Mouse (Mus musculus): ENCODE measurements around the gene Foxe3. TPM values are rescaled to one million over a fixed set of nuclear protein-coding genes. Genes with fewer than 3 reads are reported as not detected.

The Foxe3 gene
- polyA plus RNA-seq, 1 experiment from 2014 or later = not detected

- no peaks in the 10 kb centered on the region for H3K9me3 ChIP-seq (ENCODE audit: control insufficient read depth, low read length)
- no peak overlapping the region for H3K9ac ChIP-seq (ENCODE audit: low read length)
- H3K4me2 ChIP-seq (ENCODE audit: low read depth, severe bottlenecking) = no peak overlapping the region
- peaks cover 4% of the 10 kb centered on the region; the same call in 1 of the 2 replicates for H3K4me1 ChIP-seq (ENCODE audit: control insufficient read depth, insufficient read depth, low read length)
- no peak overlapping the region for H3K27ac ChIP-seq (replicated peaks; ENCODE audit: low read depth, low read length)
- H3K4me3 ChIP-seq (ENCODE audit: low read depth, low read length) = no peak overlapping the region
- 46% methylated on average over 4 of the region's 4 CpGs for WGBS
- ATAC-seq (ENCODE audit: insufficient number of reproducible peaks, low FRiP score, low TSS enrichment, low read depth) (no peak), DNase-seq (ENCODE audit: low spot score) (no peak)
- H3K27me3 ChIP-seq (ENCODE audit: control insufficient read depth, insufficient read depth, low read length) = peaks cover 21% of the 10 kb centered on the region
- H3K36me3 ChIP-seq (ENCODE audit: control insufficient read depth, insufficient read depth, low read length) = no peaks in the 10 kb centered on the region
Observed at GRCm38 (mm10) chr4:114937459-114938047, 11.7 kb upstream of the Foxe3 start.

- Histone ChIP-seq H3K4me3 (ENCODE audit: low read depth, low read length) (no peak overlapping the region), H3K36me3 (ENCODE audit: control insufficient read depth, insufficient read depth, low read length) (no peaks in the 10 kb centered on the region), H3K4me2 (ENCODE audit: low read depth, severe bottlenecking) (no peak overlapping the region), H3K9me3 (ENCODE audit: control insufficient read depth, low read length) (no peaks in the 10 kb centered on the region), H3K9ac (ENCODE audit: low read length) (no peak overlapping the region), H3K4me1 (ENCODE audit: control insufficient read depth, insufficient read depth, low read length) (no peaks in the 10 kb centered on the region), H3K27me3 (ENCODE audit: control insufficient read depth, insufficient read depth, low read length) (peaks cover 35% of the 10 kb centered on the region), H3K27ac (replicated peaks; ENCODE audit: low read depth, low read length) (no peak overlapping the region)
- no peak for ATAC-seq (ENCODE audit: insufficient number of reproducible peaks, low FRiP score, low TSS enrichment, low read depth)
- WGBS = 93% methylated on average over 6 of the region's 6 CpGs
- no peak for DNase-seq (ENCODE audit: low spot score)
Observed at GRCm38 (mm10) chr4:114934188-114934587, 8.4 kb upstream of the Foxe3 start.

- ATAC-seq (ENCODE audit: insufficient number of reproducible peaks, low FRiP score, low TSS enrichment, low read depth) (no peak), DNase-seq (ENCODE audit: low spot score) (no peak)
- Histone ChIP-seq H3K4me1 (ENCODE audit: control insufficient read depth, insufficient read depth, low read length) (no peaks in the 10 kb centered on the region), H3K4me3 (ENCODE audit: low read depth, low read length) (no peak overlapping the region), H3K36me3 (ENCODE audit: control insufficient read depth, insufficient read depth, low read length) (no peaks in the 10 kb centered on the region), H3K27ac (replicated peaks; ENCODE audit: low read depth, low read length) (no peak overlapping the region), H3K9ac (ENCODE audit: low read length) (no peak overlapping the region), H3K9me3 (ENCODE audit: control insufficient read depth, low read length) (no peaks in the 10 kb centered on the region), H3K27me3 (ENCODE audit: control insufficient read depth, insufficient read depth, low read length) (peaks cover 37% of the 10 kb centered on the region), H3K4me2 (ENCODE audit: low read depth, severe bottlenecking) (no peak overlapping the region)
- 76% methylated on average over 4 of the region's 4 CpGs for WGBS
Observed at GRCm38 (mm10) chr4:114932747-114933146, 6.9 kb upstream of the Foxe3 start.

- Histone ChIP-seq H3K4me1 (ENCODE audit: control insufficient read depth, insufficient read depth, low read length) (peaks cover 2% of the 10 kb centered on the region), H3K9ac (ENCODE audit: low read length) (no peak overlapping the region), H3K4me3 (ENCODE audit: low read depth, low read length) (no peak overlapping the region), H3K4me2 (ENCODE audit: low read depth, severe bottlenecking) (no peak overlapping the region), H3K36me3 (ENCODE audit: control insufficient read depth, insufficient read depth, low read length) (no peaks in the 10 kb centered on the region), H3K27me3 (ENCODE audit: control insufficient read depth, insufficient read depth, low read length) (peaks cover 64% of the 10 kb centered on the region), H3K27ac (replicated peaks; ENCODE audit: low read depth, low read length) (no peak overlapping the region), H3K9me3 (ENCODE audit: control insufficient read depth, low read length) (no peaks in the 10 kb centered on the region)
- ATAC-seq (ENCODE audit: insufficient number of reproducible peaks, low FRiP score, low TSS enrichment, low read depth) (no peak), DNase-seq (ENCODE audit: low spot score) (no peak)
- 33% methylated on average over 15 of the region's 15 CpGs for WGBS
Observed at GRCm38 (mm10) chr4:114929155-114929554, 3.3 kb upstream of the Foxe3 start.

- Histone ChIP-seq H3K4me1 (ENCODE audit: control insufficient read depth, insufficient read depth, low read length) (peaks cover 2% of the 10 kb centered on the region), H3K27me3 (ENCODE audit: control insufficient read depth, insufficient read depth, low read length) (peaks cover 78% of the 10 kb centered on the region), H3K4me2 (ENCODE audit: low read depth, severe bottlenecking) (peak overlapping the region; percentile 49), H3K9ac (ENCODE audit: low read length) (no peak overlapping the region), H3K9me3 (ENCODE audit: control insufficient read depth, low read length) (no peaks in the 10 kb centered on the region), H3K36me3 (ENCODE audit: control insufficient read depth, insufficient read depth, low read length) (no peaks in the 10 kb centered on the region), H3K4me3 (ENCODE audit: low read depth, low read length) (peak overlapping the region; percentile 30), H3K27ac (replicated peaks; ENCODE audit: low read depth, low read length) (no peak overlapping the region)
- under 1% methylated on average over 120 of the region's 125 CpGs for WGBS
- ATAC-seq (ENCODE audit: insufficient number of reproducible peaks, low FRiP score, low TSS enrichment, low read depth) = 0 out of 2 replicates have a peak, but pooled peaks have one; percentile 46
- peak; percentile 64 for DNase-seq (ENCODE audit: low spot score)
Observed at GRCm38 (mm10) chr4:114924971-114925916, 569 bp downstream of the Foxe3 start.

GRCm38 (mm10) chr4:114917091-114917490, 8.7 kb downstream of the Foxe3 start:
- H3K9ac ChIP-seq (ENCODE audit: low read length) = no peak overlapping the region
- WGBS = 43% methylated on average over 2 of the region's 2 CpGs
- ATAC-seq (ENCODE audit: insufficient number of reproducible peaks, low FRiP score, low TSS enrichment, low read depth) = no peak
- H3K4me2 ChIP-seq (ENCODE audit: low read depth, severe bottlenecking) = no peak overlapping the region
- H3K4me3 ChIP-seq (ENCODE audit: low read depth, low read length) = no peak overlapping the region
- H3K27ac ChIP-seq (replicated peaks; ENCODE audit: low read depth, low read length) = no peak overlapping the region
- H3K27me3 ChIP-seq (ENCODE audit: control insufficient read depth, insufficient read depth, low read length) = peaks cover 70% of the 10 kb centered on the region
- H3K36me3 ChIP-seq (ENCODE audit: control insufficient read depth, insufficient read depth, low read length) = no peaks in the 10 kb centered on the region
- 0 out of 2 replicates have a peak, but pooled peaks cover 2% of the 10 kb centered on the region for H3K4me1 ChIP-seq (ENCODE audit: control insufficient read depth, insufficient read depth, low read length)
- H3K9me3 ChIP-seq (ENCODE audit: control insufficient read depth, low read length) = no peaks in the 10 kb centered on the region
- DNase-seq (ENCODE audit: low spot score) = peak; percentile 77

GRCm38 (mm10) chr4:114916056-114916455, 9.8 kb downstream of the Foxe3 start:
- ATAC-seq (ENCODE audit: insufficient number of reproducible peaks, low FRiP score, low TSS enrichment, low read depth) = no peak
- Histone ChIP-seq H3K36me3 (ENCODE audit: control insufficient read depth, insufficient read depth, low read length) (no peaks in the 10 kb centered on the region), H3K27me3 (ENCODE audit: control insufficient read depth, insufficient read depth, low read length) (peaks cover 72% of the 10 kb centered on the region), H3K4me1 (ENCODE audit: control insufficient read depth, insufficient read depth, low read length) (0 out of 2 replicates have a peak, but pooled peaks cover 2% of the 10 kb centered on the region), H3K9ac (ENCODE audit: low read length) (no peak overlapping the region), H3K27ac (replicated peaks; ENCODE audit: low read depth, low read length) (no peak overlapping the region), H3K4me3 (ENCODE audit: low read depth, low read length) (no peak overlapping the region), H3K9me3 (ENCODE audit: control insufficient read depth, low read length) (no peaks in the 10 kb centered on the region), H3K4me2 (ENCODE audit: low read depth, severe bottlenecking) (no peak overlapping the region)
- 37% methylated on average over 4 of the region's 4 CpGs for WGBS
- DNase-seq (ENCODE audit: low spot score) = no peak

- under 1% methylated on average over 13 of the region's 13 CpGs for WGBS
- H3K27me3 ChIP-seq (ENCODE audit: control insufficient read depth, insufficient read depth, low read length) = peaks cover 91% of the 10 kb centered on the region
- H3K4me1 ChIP-seq (ENCODE audit: control insufficient read depth, insufficient read depth, low read length) = peaks cover 6% of the 10 kb centered on the region; the same call in 1 of the 2 replicates
- H3K36me3 ChIP-seq (ENCODE audit: control insufficient read depth, insufficient read depth, low read length) = no peaks in the 10 kb centered on the region
- DNase-seq (ENCODE audit: low spot score) = peak; percentile 86
- ATAC-seq (ENCODE audit: insufficient number of reproducible peaks, low FRiP score, low TSS enrichment, low read depth) = 0 out of 2 replicates have a peak, but pooled peaks have one; percentile 4
- H3K4me2 ChIP-seq (ENCODE audit: low read depth, severe bottlenecking) = no peak overlapping the region
- H3K4me3 ChIP-seq (ENCODE audit: low read depth, low read length) = no peak overlapping the region; the same call in 1 of the 2 replicates
- no peak overlapping the region for H3K27ac ChIP-seq (replicated peaks; ENCODE audit: low read depth, low read length)
- no peak overlapping the region for H3K9ac ChIP-seq (ENCODE audit: low read length)
- H3K9me3 ChIP-seq (ENCODE audit: control insufficient read depth, low read length) = no peaks in the 10 kb centered on the region
Observed at GRCm38 (mm10) chr4:114913594-114913962, 12.2 kb downstream of the Foxe3 start.
